Mouse (Mus musculus): ENCODE results near the gene Mid2. TPM values are rescaled to one million over a fixed set of nuclear protein-coding genes. Genes with fewer than 3 reads are reported as not detected.

Mid2 gene
- polyA plus RNA-seq, 1 experiment from 2014 or later, result 7.7 TPM

DNA sequence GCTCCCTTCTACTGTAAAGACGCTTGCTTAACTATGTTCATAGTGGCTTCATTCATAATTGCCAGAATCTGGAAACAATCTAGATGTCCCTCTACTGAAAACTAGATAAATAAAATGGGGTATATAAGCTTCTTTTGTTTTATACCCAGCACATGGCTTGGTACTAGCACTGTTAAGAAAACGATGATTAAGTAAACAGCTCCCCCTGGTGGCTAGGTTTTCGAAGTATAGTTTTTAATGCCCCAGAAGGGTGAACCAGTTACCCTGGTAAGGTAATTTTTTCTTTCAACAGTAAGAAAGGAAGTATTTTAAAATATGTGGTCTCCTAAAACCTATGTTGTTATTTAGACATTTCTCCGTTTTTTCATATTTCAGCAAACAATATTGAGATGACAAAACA is 58.0 kb downstream of the Mid2 start:
- Histone ChIP-seq H3K4me1 (ENCODE audit: insufficient read depth, low read depth, low read length) (no peaks in the 10 kb centered on the region), H3K4me2 (replicated peaks; ENCODE audit: low read depth, low read length) (no peak overlapping the region), H3K27me3 (replicated peaks; ENCODE audit: insufficient read depth, low read length) (no peaks in the 10 kb centered on the region), H3K36me3 (ENCODE audit: insufficient read depth, low read length) (no peaks in the 10 kb centered on the region), H3K27ac (ENCODE audit: low read length) (no peak overlapping the region), H3K9me3 (ENCODE audit: low read length) (no peaks in the 10 kb centered on the region), H3K4me3 (ENCODE audit: low read depth, low read length) (no peak overlapping the region), H3K9ac (replicated peaks; ENCODE audit: low read depth) (no peak overlapping the region)
- TF ChIP-seq CTCF (IDR thresholded peaks at IDR 0.05), result peak; percentile 46
- TF ChIP-seq EP300 (IDR thresholded peaks at IDR 0.05), result no peak
- DNase-seq (ENCODE audit: low spot score), result peak; percentile 24
- 48% methylated on average over 4 of the region's 4 CpGs for WGBS
- ATAC-seq, result no peak

DNA sequence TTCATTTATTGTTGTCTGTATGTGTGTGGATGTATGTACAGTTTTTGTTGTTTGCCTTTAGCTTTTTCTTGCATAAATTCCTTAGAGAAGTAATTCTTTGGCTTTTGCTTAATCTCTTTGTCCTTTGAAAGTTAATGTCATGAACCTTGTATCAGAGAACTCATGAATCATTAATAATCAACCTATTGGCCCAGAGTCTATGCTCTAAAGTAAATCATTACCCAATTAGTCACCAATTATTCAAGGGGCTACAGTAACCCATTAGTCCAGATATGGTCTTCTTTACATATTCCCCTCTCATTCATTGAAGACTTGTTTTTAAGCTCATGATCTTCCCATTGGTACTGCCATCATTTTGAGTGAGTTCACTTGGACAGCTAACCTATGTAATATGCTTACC is 74.6 kb downstream of the Mid2 start:
- H3K4me2 ChIP-seq (replicated peaks; ENCODE audit: low read depth, low read length), result no peak overlapping the region
- TF ChIP-seq EP300 (IDR thresholded peaks at IDR 0.05) (no peak), CTCF (IDR thresholded peaks at IDR 0.05) (no peak)
- no peak overlapping the region for H3K27ac ChIP-seq (ENCODE audit: low read length)
- H3K9me3 ChIP-seq (ENCODE audit: low read length), result no peaks in the 10 kb centered on the region
- H3K9ac ChIP-seq (replicated peaks; ENCODE audit: low read depth), result no peak overlapping the region
- no peaks in the 10 kb centered on the region for H3K4me1 ChIP-seq (ENCODE audit: insufficient read depth, low read depth, low read length)
- ATAC-seq (no peak), DNase-seq (ENCODE audit: low spot score) (no peak)
- H3K4me3 ChIP-seq (ENCODE audit: low read depth, low read length), result no peak overlapping the region
- no peaks in the 10 kb centered on the region for H3K27me3 ChIP-seq (replicated peaks; ENCODE audit: insufficient read depth, low read length)
- H3K36me3 ChIP-seq (ENCODE audit: insufficient read depth, low read length), result no peaks in the 10 kb centered on the region

- H3K9me3 ChIP-seq (ENCODE audit: low read length), result no peaks in the 10 kb centered on the region
- no peaks in the 10 kb centered on the region for H3K4me1 ChIP-seq (ENCODE audit: insufficient read depth, low read depth, low read length)
- ATAC-seq (no peak), DNase-seq (ENCODE audit: low spot score) (no peak)
- no peak overlapping the region for H3K4me2 ChIP-seq (replicated peaks; ENCODE audit: low read depth, low read length)
- WGBS, result 37% methylated on average over 5 of the region's 5 CpGs
- no peak overlapping the region for H3K4me3 ChIP-seq (ENCODE audit: low read depth, low read length)
- TF ChIP-seq EP300 (IDR thresholded peaks at IDR 0.05) (no peak), CTCF (IDR thresholded peaks at IDR 0.05) (no peak)
- no peak overlapping the region for H3K9ac ChIP-seq (replicated peaks; ENCODE audit: low read depth)
- H3K27me3 ChIP-seq (replicated peaks; ENCODE audit: insufficient read depth, low read length), result no peaks in the 10 kb centered on the region
- H3K27ac ChIP-seq (ENCODE audit: low read length), result no peak overlapping the region
- no peaks in the 10 kb centered on the region for H3K36me3 ChIP-seq (ENCODE audit: insufficient read depth, low read length)
These were observed 78.8 kb downstream of the Mid2 start for GRCm38 (mm10) chrX:140743213-140743612.

DNA sequence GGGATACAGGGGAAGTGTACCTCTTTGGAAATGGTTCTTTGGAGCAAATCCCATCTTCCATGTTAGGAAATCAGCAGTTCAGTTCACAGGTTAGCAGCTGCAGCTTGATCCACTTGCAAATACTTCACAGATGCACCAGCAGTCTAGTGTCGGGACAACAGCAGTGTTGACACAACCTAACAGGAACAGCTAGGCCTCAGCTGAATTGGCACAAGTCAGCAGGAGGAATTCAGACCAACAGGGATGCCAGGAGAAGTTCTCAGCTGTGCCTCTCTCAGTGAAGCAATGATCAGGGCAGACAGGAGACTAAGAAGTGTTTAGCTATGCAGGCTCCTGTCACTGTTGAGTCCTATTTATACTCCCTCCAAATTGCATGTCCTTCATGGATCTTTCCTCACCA is 105.4 kb downstream of the Mid2 start:
- peak; percentile 38; the same call in 1 of the 2 replicates for ATAC-seq
- no peak overlapping the region for H3K9ac ChIP-seq (replicated peaks; ENCODE audit: low read depth)
- H3K36me3 ChIP-seq (ENCODE audit: insufficient read depth, low read length), result 0 out of 2 replicates have a peak, but pooled peaks cover 5% of the 10 kb centered on the region
- no peak for TF ChIP-seq CTCF (IDR thresholded peaks at IDR 0.05)
- no peak for TF ChIP-seq EP300 (IDR thresholded peaks at IDR 0.05)
- H3K27ac ChIP-seq (ENCODE audit: low read length), result no peak overlapping the region
- DNase-seq (ENCODE audit: low spot score), result peak; percentile 18
- no peaks in the 10 kb centered on the region for H3K27me3 ChIP-seq (replicated peaks; ENCODE audit: insufficient read depth, low read length)
- no peak overlapping the region for H3K4me2 ChIP-seq (replicated peaks; ENCODE audit: low read depth, low read length)
- no peak overlapping the region for H3K4me3 ChIP-seq (ENCODE audit: low read depth, low read length)
- no peaks in the 10 kb centered on the region for H3K4me1 ChIP-seq (ENCODE audit: insufficient read depth, low read depth, low read length)
- 55% methylated on average over 1 of the region's 1 CpGs for WGBS
- H3K9me3 ChIP-seq (ENCODE audit: low read length), result no peaks in the 10 kb centered on the region

DNA sequence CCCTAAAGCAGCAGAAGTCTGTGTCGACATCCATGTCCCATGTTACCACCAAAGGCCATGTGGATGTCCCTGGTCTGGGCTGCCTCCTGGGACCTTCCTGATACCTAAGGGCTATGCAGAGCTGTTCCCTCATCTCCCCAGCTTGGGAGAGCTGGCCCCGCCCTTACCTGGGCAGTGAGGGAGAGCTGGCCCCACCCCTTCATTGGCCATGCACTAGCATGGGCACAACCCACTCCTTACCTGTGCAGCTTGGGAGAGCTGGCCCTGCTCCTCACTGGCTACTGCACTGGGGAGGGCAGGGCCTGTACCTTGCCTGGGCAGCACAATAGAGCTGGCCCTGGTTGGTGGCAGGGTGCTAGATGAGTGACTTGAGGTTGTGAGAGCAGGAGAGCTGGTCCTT is 140.9 kb downstream of the Mid2 start:
- H3K9me3 ChIP-seq (ENCODE audit: low read length), result no peaks in the 10 kb centered on the region
- no peaks in the 10 kb centered on the region for H3K36me3 ChIP-seq (ENCODE audit: insufficient read depth, low read length)
- ATAC-seq (peak; percentile 91), DNase-seq (ENCODE audit: low spot score) (peak; percentile 38)
- H3K27me3 ChIP-seq (replicated peaks; ENCODE audit: insufficient read depth, low read length), result no peaks in the 10 kb centered on the region
- whole genome bisulfite sequencing, result 75% methylated on average over 2 of the region's 2 CpGs
- H3K27ac ChIP-seq (ENCODE audit: low read length), result no peak overlapping the region
- H3K4me2 ChIP-seq (replicated peaks; ENCODE audit: low read depth, low read length), result no peak overlapping the region
- no peak overlapping the region for H3K9ac ChIP-seq (replicated peaks; ENCODE audit: low read depth)
- H3K4me1 ChIP-seq (ENCODE audit: insufficient read depth, low read depth, low read length), result no peaks in the 10 kb centered on the region
- TF ChIP-seq EP300 (IDR thresholded peaks at IDR 0.05) (no peak), CTCF (IDR thresholded peaks at IDR 0.05) (no peak)
- no peak overlapping the region for H3K4me3 ChIP-seq (ENCODE audit: low read depth, low read length)

DNA sequence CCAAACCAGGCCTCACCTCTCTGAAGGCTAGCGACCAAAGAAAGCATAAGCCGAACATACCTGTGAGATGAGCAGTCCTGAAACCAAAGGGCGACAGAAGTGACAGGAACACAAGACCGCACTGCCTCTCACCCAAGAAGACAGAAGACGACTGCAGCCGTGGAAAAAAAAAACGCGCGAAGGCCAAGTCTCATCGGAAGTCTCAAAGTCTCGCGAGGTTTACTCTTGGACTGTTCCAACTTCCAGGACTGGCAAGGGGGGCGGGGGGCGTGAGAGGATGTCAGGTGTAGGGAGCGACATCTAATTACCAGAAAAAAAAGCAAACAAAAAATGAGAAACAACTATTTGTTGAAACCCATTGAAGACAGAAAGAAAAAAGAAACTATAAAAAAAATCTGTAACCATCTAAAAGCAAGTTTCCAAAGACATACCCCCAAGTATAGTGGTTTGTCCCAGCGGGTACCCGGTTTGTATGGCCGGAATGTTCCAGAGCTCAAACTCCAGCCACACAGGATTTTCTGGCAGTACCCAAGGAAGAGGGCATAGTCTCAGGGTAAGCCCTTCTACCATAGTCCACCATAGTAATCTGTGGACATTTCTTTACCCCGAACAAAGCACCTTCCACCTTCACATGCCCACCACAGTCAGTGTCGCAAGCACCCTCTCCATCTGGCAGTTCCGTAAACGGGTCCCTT is 149.1 kb downstream of the Mid2 start, which contains the start of gene Tex13b:
Gene Tex13b (minus strand): TSS at position 122 of the 695 bp plus-strand sequence.
- no peaks in the 10 kb centered on the region for H3K27me3 ChIP-seq (replicated peaks; ENCODE audit: insufficient read depth, low read length)
- H3K9me3 ChIP-seq (ENCODE audit: low read length), result no peaks in the 10 kb centered on the region
- no peaks in the 10 kb centered on the region for H3K36me3 ChIP-seq (ENCODE audit: insufficient read depth, low read length)
- WGBS, result 93% methylated on average over 22 of the region's 22 CpGs
- no peaks in the 10 kb centered on the region for H3K4me1 ChIP-seq (ENCODE audit: insufficient read depth, low read depth, low read length)
- no peak for DNase-seq (ENCODE audit: low spot score)
- TF ChIP-seq EP300 (IDR thresholded peaks at IDR 0.05) (no peak), CTCF (IDR thresholded peaks at IDR 0.05) (no peak)
- no peak within 1 kb of the TSS for H3K4me2 ChIP-seq (replicated peaks; ENCODE audit: low read depth, low read length)
- no peak within 1 kb of the TSS for H3K27ac ChIP-seq (ENCODE audit: low read length)
- no peak within 1 kb of the TSS for H3K9ac ChIP-seq (replicated peaks; ENCODE audit: low read depth)
- ATAC-seq, result no peak
- no peak within 1 kb of the TSS for H3K4me3 ChIP-seq (ENCODE audit: low read depth, low read length)

Other genes starting within 250 kb of the Mid2 start
- 17.7 and 20.8 TPM in 2 replicates for gene Prps1, start 208.0 kb upstream of the Mid2 start, polyA plus RNA-seq (2015; fragmentation: Nextera tagmentation; extraction: Ambion mirVana)
- 236 and 380 TPM in 2 replicates for gene Tsc22d3, start 63.9 kb upstream of the Mid2 start, polyA plus RNA-seq (2015; fragmentation: Nextera tagmentation; extraction: Ambion mirVana)
- gene Tex13b, start 148.8 kb downstream of the Mid2 start, polyA plus RNA-seq (2015; fragmentation: Nextera tagmentation; extraction: Ambion mirVana), result not detected in 2 replicates
- 0.29 and 0.49 TPM in 2 replicates for gene Vsig1, start 243.0 kb downstream of the Mid2 start, polyA plus RNA-seq (2015; fragmentation: Nextera tagmentation; extraction: Ambion mirVana)